Mouse (Mus musculus) adipose tissue, adult 10 weeks (tissue): Measurements from ENCODE around the gene Olfr1047. TPM values are rescaled to one million over a fixed set of nuclear protein-coding genes. Genes with fewer than 3 reads are reported as not detected.

ENCODE experiments used
- polyA plus RNA-seq: library from polyadenylated mRNA; stranded (reverse); fragments of 350-450 nt; fragmentation: Illumina TruSeq; extraction: RNeasy Lipid Tissue Mini Kit (QIAGEN cat#74804); gene quantifications from one replicate; pipeline ENCODE4 v1.2.3, GENCODE M21; 2014; ENCODE audit warnings: low read depth, low replicate concordance

Olfr1047 gene
- not detected for polyA plus RNA-seq

GRCm38 (mm10) chr2:86231301-86231700, at the start of gene Olfr1047:
TSS of gene Olfr1047 (minus strand) at chr2:86231401.

GRCm38 (mm10) chr2:86278988-86279387, 47.8 kb upstream of the Olfr1047 start, which contains the start of gene Olfr1051:
TSS of gene Olfr1051 (minus strand) at chr2:86279088.

GRCm38 (mm10) chr2:86258228-86258627, 27.0 kb upstream of the Olfr1047 start, which contains the start of gene Olfr1049:
TSS of gene Olfr1049 (minus strand) at chr2:86258328.

GRCm38 (mm10) chr2:86240189-86240588, 9.0 kb upstream of the Olfr1047 start, which contains the start of gene Olfr1048:
TSS of gene Olfr1048 (minus strand) at chr2:86240289.

GRCm38 (mm10) chr2:86219214-86219613, 12.0 kb downstream of the Olfr1047 start, which contains the start of gene Olfr1046:
TSS of gene Olfr1046 (minus strand) at chr2:86219314.

GRCm38 (mm10) chr2:86202909-86203308, 28.3 kb downstream of the Olfr1047 start, which contains the start of gene Olfr1045:
TSS of gene Olfr1045 (minus strand) at chr2:86203009.

GRCm38 (mm10) chr2:86185583-86185982, 45.6 kb downstream of the Olfr1047 start, which contains the start of gene Olfr52:
TSS of gene Olfr52 (minus strand) at chr2:86185683.

GRCm38 (mm10) chr2:86177720-86178119, 53.5 kb downstream of the Olfr1047 start, which contains the start of gene Olfr1044:
TSS of gene Olfr1044 (minus strand) at chr2:86177820.

Other genes with a start within 250 kb of the Olfr1047 start
- not detected for gene Olfr1031, start 241.1 kb downstream of the Olfr1047 start, polyA plus RNA-seq
- not detected for gene Olfr1032, start 225.9 kb downstream of the Olfr1047 start, polyA plus RNA-seq
- 8.5 TPM for gene Olfr1033, start 210.8 kb downstream of the Olfr1047 start, polyA plus RNA-seq
- gene Olfr1034, start 185.5 kb downstream of the Olfr1047 start, polyA plus RNA-seq, result 0.53 TPM
- gene Olfr1036, start 157.4 kb downstream of the Olfr1047 start, polyA plus RNA-seq, result not detected
- gene Olfr1037, start 144.0 kb downstream of the Olfr1047 start, polyA plus RNA-seq, result not detected
- not detected for gene Olfr1039, start 95.5 kb downstream of the Olfr1047 start, polyA plus RNA-seq
- not detected for gene Olfr1040, start 84.7 kb downstream of the Olfr1047 start, polyA plus RNA-seq
- gene Olfr1042, start 69.6 kb downstream of the Olfr1047 start, polyA plus RNA-seq, result not detected
- gene Olfr1043, start 63.9 kb downstream of the Olfr1047 start, polyA plus RNA-seq, result not detected
- not detected for gene Olfr1044, start 53.6 kb downstream of the Olfr1047 start, polyA plus RNA-seq
- not detected for gene Olfr52, start 45.7 kb downstream of the Olfr1047 start, polyA plus RNA-seq
- gene Olfr1045, start 28.4 kb downstream of the Olfr1047 start, polyA plus RNA-seq, result not detected
- not detected for gene Olfr1046, start 12.1 kb downstream of the Olfr1047 start, polyA plus RNA-seq
- not detected for gene Olfr1048, start 8.9 kb upstream of the Olfr1047 start, polyA plus RNA-seq
- gene Olfr1049, start 26.9 kb upstream of the Olfr1047 start, polyA plus RNA-seq, result not detected
- not detected for gene Olfr1051, start 47.7 kb upstream of the Olfr1047 start, polyA plus RNA-seq
- gene Olfr1052, start 61.1 kb upstream of the Olfr1047 start, polyA plus RNA-seq, result not detected
- not detected for gene Olfr1053, start 83.9 kb upstream of the Olfr1047 start, polyA plus RNA-seq
- gene Olfr1054, start 104.0 kb upstream of the Olfr1047 start, polyA plus RNA-seq, result not detected
- gene Olfr1055, start 118.9 kb upstream of the Olfr1047 start, polyA plus RNA-seq, result not detected
- not detected for gene Olfr1056, start 131.1 kb upstream of the Olfr1047 start, polyA plus RNA-seq
- gene Olfr1057, start 147.0 kb upstream of the Olfr1047 start, polyA plus RNA-seq, result not detected
- gene Olfr1058, start 157.2 kb upstream of the Olfr1047 start, polyA plus RNA-seq, result not detected
- gene Olfr1061, start 182.6 kb upstream of the Olfr1047 start, polyA plus RNA-seq, result not detected
- not detected for gene Olfr1062, start 195.3 kb upstream of the Olfr1047 start, polyA plus RNA-seq
- gene Olfr1065, start 219.2 kb upstream of the Olfr1047 start, polyA plus RNA-seq, result not detected
- not detected for gene Olfr1066, start 224.9 kb upstream of the Olfr1047 start, polyA plus RNA-seq